Mouse (Mus musculus): ENCODE measurements around the gene Abi3bp. TPM values are rescaled to one million over a fixed set of nuclear protein-coding genes. Genes with fewer than 3 reads are reported as not detected.

Gene Abi3bp
- total and polyA plus RNA-seq, 3 experiments: 0.03 TPM; not detected in 2

DNA sequence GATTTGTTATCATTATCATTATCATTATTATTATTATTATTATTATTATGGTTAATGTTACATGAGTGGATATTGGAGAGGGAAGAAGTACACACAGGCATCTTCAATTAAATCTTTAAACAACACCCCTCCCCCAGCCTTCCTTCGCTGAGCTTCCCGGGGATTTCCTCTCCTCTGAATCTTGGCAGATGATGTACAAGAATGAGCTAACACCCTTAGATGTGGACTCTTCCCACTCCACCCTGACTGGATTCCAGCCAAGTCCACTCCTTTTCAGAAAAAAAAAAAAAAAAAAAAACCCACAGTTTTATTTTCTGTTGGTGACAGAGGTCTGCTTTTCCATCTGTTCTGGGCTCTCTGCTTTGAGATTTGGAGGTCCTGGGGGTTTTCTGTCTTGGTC is 23.8 kb downstream of the Abi3bp start:
- Histone ChIP-seq H3K27ac (ENCODE audit: control insufficient read depth, low read depth, low read length) (no peak overlapping the region), H3K36me3 (ENCODE audit: control insufficient read depth in 1 of 2, insufficient read depth in 2 of 2, low read length in 2 of 2) (no peaks in the 10 kb centered on the region), H3K4me3 (ENCODE audit: control insufficient read depth in 1 of 2, insufficient read depth in 1 of 2, low read depth in 2 of 2, low read length in 2 of 2) (no peak overlapping the region), H3K79me2 (ENCODE audit: control insufficient read depth, insufficient read depth, low read length, poor library complexity) (no peaks in the 10 kb centered on the region), H3K4me1 (ENCODE audit: control insufficient read depth in 1 of 2, insufficient read depth in 2 of 2, low read length in 2 of 2) (no peaks in the 10 kb centered on the region), H3K9ac (ENCODE audit: control insufficient read depth, low read depth, low read length, poor library complexity, severe bottlenecking) (no peak overlapping the region), H3K9me3 (replicated peaks; ENCODE audit: insufficient read depth, low read length) (no peaks in the 10 kb centered on the region), H3K27me3 (ENCODE audit: control insufficient read depth in 1 of 2, insufficient read depth in 2 of 2, low read length in 2 of 2) (no peaks in the 10 kb centered on the region)
- DNase-seq (ENCODE audit: low read depth, low spot score): no peak
- TF ChIP-seq MAFK (IDR thresholded peaks at IDR 0.05; ENCODE audit: borderline replicate concordance, low read depth, low read length): no peak
- TF ChIP-seq MYC (IDR thresholded peaks at IDR 0.05; ENCODE audit: low read depth, low read length): no peak
- no peak for TF ChIP-seq EP300 (IDR thresholded peaks at IDR 0.05; ENCODE audit: low read depth in 1 of 2, low read length in 2 of 2)
- TF ChIP-seq USF2 (IDR thresholded peaks at IDR 0.05; ENCODE audit: borderline replicate concordance in 1 of 2, insufficient read depth in 1 of 2, low read depth in 1 of 2, low read length in 2 of 2): no peak
- no peak for TF ChIP-seq TBP (IDR thresholded peaks at IDR 0.05; ENCODE audit: low read depth, low read length)
- TF ChIP-seq SMC3 (IDR thresholded peaks at IDR 0.05; ENCODE audit: low read depth, low read length): no peak
- no peak for TF ChIP-seq NELFE (IDR thresholded peaks at IDR 0.05; ENCODE audit: low read depth, low read length)
- no peak for TF ChIP-seq KAT2A (conservative IDR thresholded peaks at IDR 0.05; ENCODE audit: low read depth, low read length)
- TF ChIP-seq UBTF (IDR thresholded peaks at IDR 0.05; ENCODE audit: borderline replicate concordance, insufficient read depth, low read depth, low read length): no peak
- TF ChIP-seq ETS1 (IDR thresholded peaks at IDR 0.05; ENCODE audit: low read depth, low read length): no peak
- no peak for TF ChIP-seq MAZ (IDR thresholded peaks at IDR 0.05; ENCODE audit: low read depth, low read length)
- no peak for TF ChIP-seq ZC3H11A (IDR thresholded peaks at IDR 0.05; ENCODE audit: low read depth, low read length)
- TF ChIP-seq E2F4 (IDR thresholded peaks at IDR 0.05; ENCODE audit: borderline replicate concordance, low read depth, low read length): no peak
- TF ChIP-seq TAL1 (IDR thresholded peaks at IDR 0.05; ENCODE audit: low read length): no peak

GRCm38 (mm10) chr16:56502134-56502533 is 24.5 kb downstream of the Abi3bp start:
- H3K4me1 ChIP-seq (ENCODE audit: control insufficient read depth in 1 of 2, insufficient read depth in 2 of 2, low read length in 2 of 2): no peaks in the 10 kb centered on the region
- no peak overlapping the region for H3K4me3 ChIP-seq (ENCODE audit: control insufficient read depth in 1 of 2, insufficient read depth in 1 of 2, low read depth in 2 of 2, low read length in 2 of 2)
- no peak overlapping the region for H3K27ac ChIP-seq (ENCODE audit: control insufficient read depth, low read depth, low read length)
- no peaks in the 10 kb centered on the region for H3K36me3 ChIP-seq (ENCODE audit: control insufficient read depth in 1 of 2, insufficient read depth in 2 of 2, low read length in 2 of 2)
- no peaks in the 10 kb centered on the region for H3K9me3 ChIP-seq (replicated peaks; ENCODE audit: insufficient read depth, low read length)
- no peaks in the 10 kb centered on the region for H3K79me2 ChIP-seq (ENCODE audit: control insufficient read depth, insufficient read depth, low read length, poor library complexity)
- DNase-seq (ENCODE audit: low read depth, low spot score): no peak
- no peaks in the 10 kb centered on the region for H3K27me3 ChIP-seq (ENCODE audit: control insufficient read depth in 1 of 2, insufficient read depth in 2 of 2, low read length in 2 of 2)
- H3K9ac ChIP-seq (ENCODE audit: control insufficient read depth, low read depth, low read length, poor library complexity, severe bottlenecking): no peak overlapping the region
- no peak for TF ChIP-seq POLR2AphosphoS2 (IDR thresholded peaks at IDR 0.05; ENCODE audit: low read length)
- no peak for TF ChIP-seq CTCF (IDR thresholded peaks at IDR 0.05 in 2 of 3, conservative IDR thresholded peaks at IDR 0.05 in 1 of 3; ENCODE audit: control insufficient read depth in 1 of 3, insufficient read depth in 1 of 3, low read depth in 2 of 3, low read length in 3 of 3, poor library complexity in 1 of 3, severe bottlenecking in 1 of 3)
- TF ChIP-seq SMC3 (IDR thresholded peaks at IDR 0.05; ENCODE audit: low read depth, low read length): no peak
- no peak for TF ChIP-seq NRF1 (IDR thresholded peaks at IDR 0.05; ENCODE audit: insufficient read depth, low read depth, low read length, poor library complexity, severe bottlenecking)
- TF ChIP-seq GATA1 (IDR thresholded peaks at IDR 0.05; ENCODE audit: low read depth, low read length): no peak
- no peak for TF ChIP-seq MYC (IDR thresholded peaks at IDR 0.05; ENCODE audit: low read depth, low read length)
- no peak for TF ChIP-seq E2F4 (IDR thresholded peaks at IDR 0.05; ENCODE audit: borderline replicate concordance, low read depth, low read length)
- TF ChIP-seq UBTF (IDR thresholded peaks at IDR 0.05; ENCODE audit: borderline replicate concordance, insufficient read depth, low read depth, low read length): no peak
- no peak for TF ChIP-seq ZNF384 (IDR thresholded peaks at IDR 0.05; ENCODE audit: low read depth, low read length)
- no peak for TF ChIP-seq ZKSCAN1 (IDR thresholded peaks at IDR 0.05; ENCODE audit: low read depth, low read length)
- TF ChIP-seq GABPA (IDR thresholded peaks at IDR 0.05; ENCODE audit: low read depth, low read length): no peak
- TF ChIP-seq TCF12 (IDR thresholded peaks at IDR 0.05; ENCODE audit: low read depth, low read length): no peak
